Mouse (Mus musculus): ENCODE data around the gene Smpd3.

The Smpd3 gene

DNA sequence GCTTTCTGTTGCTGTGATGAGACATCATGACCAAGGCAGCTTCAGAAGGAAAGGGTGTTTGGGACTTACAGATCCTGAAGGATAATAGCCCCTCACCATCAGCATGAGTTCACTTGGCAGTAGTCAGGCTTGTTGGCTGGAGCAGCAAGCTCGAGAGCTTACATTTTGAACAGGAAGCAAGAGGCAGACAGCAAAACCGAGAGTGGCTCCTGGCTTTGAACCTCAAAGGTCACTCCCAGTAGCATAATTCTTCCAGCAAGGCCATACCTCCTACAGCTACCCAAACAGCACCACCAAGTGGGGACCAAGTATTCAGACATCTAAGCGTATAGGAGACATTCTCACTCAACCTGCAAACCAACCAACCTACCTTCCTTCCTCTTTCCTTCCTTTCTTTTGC lies 105.0 kb downstream of the Smpd3 start:
- DNase-seq (ENCODE audit: low read depth): no peak

DNA sequence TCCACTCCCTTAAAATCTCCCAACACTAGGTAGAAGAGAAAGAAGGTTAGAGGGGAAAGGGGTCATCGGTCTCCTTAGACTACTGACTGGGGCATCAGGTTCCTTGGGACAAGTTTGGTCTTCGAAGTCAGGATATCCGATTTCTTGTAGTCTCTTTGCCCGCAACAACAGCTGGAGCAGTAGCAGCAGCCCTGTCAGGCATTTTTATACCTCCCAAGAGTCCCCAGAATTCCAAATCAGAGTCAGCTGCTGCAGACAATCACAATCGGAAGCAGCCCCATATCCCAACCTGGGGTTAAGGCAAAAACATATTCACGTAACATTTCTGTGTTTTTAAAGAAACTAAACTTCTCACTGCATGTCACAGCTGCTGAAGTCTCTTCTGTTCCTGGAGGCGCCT lies 106.3 kb downstream of the Smpd3 start:
- no peak for DNase-seq (ENCODE audit: low read depth)

- peak; percentile 81 for DNase-seq (ENCODE audit: low read depth)
Observed at GRCm38 (mm10) chr8:106226589-106226988, 111.2 kb downstream of the Smpd3 start.

DNA sequence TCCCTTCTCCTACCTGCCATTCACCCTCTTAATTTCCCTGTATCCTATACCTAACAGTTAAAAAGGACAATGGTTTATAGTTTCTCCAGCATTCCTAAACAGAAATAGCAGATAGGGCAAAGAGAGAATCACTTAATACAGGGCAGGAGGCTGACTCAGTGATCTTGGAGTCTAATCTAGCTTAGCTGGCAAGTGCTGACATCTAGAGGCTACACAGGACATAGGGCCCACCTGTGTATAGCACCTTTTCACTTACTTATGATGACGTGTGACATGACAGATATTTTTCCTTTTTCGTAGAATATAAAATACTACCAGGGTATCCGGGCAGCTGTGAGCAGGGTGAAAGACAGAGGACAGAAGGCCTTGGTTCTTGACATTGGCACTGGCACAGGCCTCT lies 118.2 kb downstream of the Smpd3 start:
- DNase-seq (ENCODE audit: low read depth): peak; percentile 20

DNA sequence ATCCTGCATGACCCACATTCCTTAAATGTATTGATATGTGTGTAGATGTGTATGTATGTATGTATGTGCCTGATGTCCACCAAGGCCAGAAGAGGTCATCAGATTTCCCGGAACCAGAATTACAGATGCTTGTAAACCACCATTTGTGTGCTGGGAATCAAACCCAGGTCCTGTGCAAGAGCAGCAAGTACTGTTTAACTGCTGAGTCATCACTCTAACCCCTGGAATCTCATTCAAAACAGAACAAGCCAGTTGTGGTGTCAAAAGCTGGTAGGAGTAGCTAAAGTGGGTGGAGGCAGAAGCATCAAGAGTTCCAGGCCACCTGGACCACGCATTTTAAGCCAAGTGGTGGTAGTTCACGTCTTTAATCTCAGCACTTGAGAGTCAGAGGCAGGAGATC lies 123.8 kb downstream of the Smpd3 start:
- no peak for DNase-seq (ENCODE audit: low read depth)

DNA sequence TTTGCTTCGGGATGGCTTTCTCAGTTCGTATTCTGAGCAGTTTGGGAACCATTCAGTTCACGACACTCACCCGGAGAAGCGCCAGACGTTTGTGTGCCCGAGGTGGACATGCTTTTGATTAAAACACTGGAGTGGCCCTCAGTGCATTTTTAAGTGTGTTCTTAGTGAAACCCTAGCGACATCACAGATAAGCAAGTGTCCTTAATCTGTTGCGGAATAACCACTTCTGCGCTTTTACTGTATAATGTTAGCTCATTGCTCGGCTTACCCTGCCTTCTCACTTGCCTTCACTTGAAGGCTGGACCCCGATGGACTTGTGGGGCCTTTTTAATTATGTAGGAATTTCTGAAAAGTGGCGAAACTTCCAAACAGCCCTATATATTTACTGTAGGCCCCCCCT lies 126.4 kb downstream of the Smpd3 start:
- DNase-seq (ENCODE audit: low read depth): no peak

DNA sequence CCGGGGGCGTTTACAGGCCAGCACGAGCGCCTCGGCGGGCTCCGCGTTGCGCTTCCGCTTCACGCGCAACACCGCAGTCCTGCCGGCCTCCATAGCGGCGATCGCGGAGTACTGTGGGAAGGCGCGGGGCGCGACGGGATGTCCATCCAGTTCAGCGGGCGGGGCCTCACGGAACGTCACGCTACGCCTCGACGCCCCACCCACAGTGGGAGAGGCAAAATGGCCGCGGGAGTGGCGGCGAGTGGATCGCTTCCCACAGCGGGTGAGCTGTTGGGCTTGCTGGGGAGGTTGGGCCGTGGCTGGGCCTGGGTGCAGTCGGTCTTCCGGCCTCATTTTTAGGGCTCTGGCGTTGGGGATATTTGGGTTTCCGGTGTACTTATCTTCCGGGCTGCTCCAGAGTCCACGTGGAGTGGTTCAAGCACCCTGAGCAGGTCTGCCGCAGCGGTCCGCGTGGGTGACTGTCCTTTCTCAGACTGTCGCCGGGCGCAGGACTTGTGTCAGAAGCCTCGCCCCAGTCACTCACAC lies 126.9 kb downstream of the Smpd3 start, which contains the start of the genes Slc7a6os and Prmt7:
Gene Slc7a6os, minus strand, starts transcription at position 115 of the 525 bp plus-strand sequence.
Gene Prmt7, plus strand, starts transcription at position 116 of the 525 bp plus-strand sequence.
- DNase-seq (ENCODE audit: low read depth): peak; percentile 98

- peak; percentile 71 for DNase-seq (ENCODE audit: low read depth)
Observed at GRCm38 (mm10) chr8:106210035-106210731, 127.6 kb downstream of the Smpd3 start.
